Mouse (Mus musculus) right cerebral cortex, postnatal 36 days (tissue): ENCODE measurements at regions not wholly inside any gene's neighbourhood (a gene's known extent, or its start where the extent isn't known, plus 50 kb on each side); places are given as distances from the start of the nearest gene placed in this dataset.

Source experiments
- DNase-seq, 2 experiments: peaks; one replicate each; pipeline ENCODE4 v3.0.0; 2022; ENCODE audit warnings: low spot score in 2 of 2, mixed read lengths in 1 of 2

DNA sequence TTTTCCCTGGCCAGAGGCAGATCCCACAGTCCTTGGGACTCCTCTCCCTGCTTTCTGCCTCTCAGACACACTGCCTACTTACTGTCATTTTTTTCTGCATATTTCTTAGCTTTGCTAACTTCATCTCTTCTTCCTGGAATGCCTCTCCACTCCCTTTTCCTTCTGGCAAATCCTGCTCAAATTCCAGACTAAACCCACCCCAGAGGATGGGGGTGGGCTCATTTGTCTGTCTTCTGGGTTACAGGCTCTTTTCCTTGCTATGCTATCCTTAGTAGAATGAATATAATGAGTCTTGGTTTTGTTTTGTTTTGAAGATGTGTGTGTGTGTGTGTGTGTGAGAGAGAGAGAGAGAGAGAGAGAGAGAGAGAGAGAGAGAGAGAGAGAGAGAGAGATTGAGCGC, 51.9 kb upstream of the Klf9 start:
- DNase-seq, result no peak

DNA sequence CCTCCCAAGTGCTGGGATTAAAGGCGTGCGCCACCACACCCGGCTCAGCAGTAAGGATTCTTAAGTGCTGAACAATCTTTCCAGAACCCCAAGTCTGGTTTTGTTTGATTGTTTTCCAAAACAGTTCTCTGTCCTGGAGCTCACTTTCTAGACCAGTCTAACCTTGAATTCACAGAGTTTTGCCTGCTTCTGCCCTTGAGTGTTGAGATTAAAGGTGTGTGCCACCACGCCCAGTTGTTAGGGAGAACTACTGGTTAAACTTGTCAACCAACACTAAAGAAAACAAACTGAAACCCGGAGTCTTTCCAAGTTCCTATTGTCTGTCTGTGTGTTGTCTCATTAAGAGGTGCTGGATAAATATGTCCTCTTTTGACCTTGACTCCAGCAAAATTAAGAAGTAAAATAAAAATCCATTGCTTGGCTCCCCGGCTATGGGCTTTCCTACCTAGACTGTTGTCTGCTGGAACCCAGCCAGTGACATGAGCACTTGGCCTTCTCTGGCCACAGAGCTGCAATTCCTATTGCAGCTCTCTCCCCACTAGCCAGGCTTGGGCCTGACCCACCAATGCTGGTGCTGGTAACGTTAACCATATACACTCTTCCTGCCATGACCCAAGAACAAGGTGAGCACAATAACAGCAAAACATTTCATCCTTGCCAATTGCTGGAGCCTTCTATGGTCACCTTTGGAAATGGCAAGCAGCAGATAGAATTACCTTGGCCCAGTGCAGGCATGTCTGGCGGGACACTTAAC, 51.1 kb upstream of the Klf9 start:
- no peak for DNase-seq
